Mouse (Mus musculus) retina, embryonic 14.5 days (tissue): ENCODE measurements around the gene Gad2.

Experiments used
- DNase-seq: peaks from one replicate; pipeline ENCODE4 v3.0.0-alpha.2; 2015; ENCODE audit warnings: low spot score

Gene Gad2

DNA sequence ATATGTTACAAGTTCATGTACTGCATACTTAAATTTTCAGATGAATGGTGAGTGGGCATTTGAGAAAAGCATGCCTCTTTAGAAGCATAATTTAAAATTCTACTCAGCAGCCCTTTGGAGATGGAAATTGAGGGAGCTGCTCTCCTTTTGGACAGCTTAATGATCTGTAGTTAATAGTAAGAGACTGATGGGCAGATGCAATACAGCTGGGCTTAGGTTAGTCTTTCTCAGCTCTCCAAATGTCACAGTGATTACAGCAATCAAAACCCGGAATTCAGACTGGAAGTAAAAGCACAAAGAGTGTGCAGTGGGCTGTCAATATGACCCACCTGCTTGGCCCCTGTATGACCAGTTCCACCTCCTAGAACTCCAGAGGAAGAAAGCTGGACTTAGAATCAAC lies 24.1 kb downstream of the Gad2 start:
- DNase-seq = peak; percentile 34

DNA sequence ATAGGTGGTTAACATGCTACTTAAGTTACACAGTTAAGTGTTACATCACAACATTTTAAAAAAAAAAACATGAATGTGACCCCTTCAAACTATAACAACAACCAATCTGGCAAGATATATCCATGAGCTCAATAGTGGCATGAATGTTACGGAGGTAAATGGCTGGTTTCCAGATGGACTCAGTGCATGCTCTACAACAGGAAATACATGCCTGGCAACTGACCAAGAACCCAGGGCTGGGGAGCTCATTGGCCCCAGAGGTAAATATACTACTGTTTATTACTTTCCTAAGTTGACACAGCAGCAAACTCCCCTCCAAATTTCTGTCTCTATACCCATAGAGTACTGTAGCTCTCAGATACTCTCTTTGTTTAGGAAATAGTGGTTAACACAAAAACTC lies 26.4 kb downstream of the Gad2 start:
- no peak for DNase-seq

DNA sequence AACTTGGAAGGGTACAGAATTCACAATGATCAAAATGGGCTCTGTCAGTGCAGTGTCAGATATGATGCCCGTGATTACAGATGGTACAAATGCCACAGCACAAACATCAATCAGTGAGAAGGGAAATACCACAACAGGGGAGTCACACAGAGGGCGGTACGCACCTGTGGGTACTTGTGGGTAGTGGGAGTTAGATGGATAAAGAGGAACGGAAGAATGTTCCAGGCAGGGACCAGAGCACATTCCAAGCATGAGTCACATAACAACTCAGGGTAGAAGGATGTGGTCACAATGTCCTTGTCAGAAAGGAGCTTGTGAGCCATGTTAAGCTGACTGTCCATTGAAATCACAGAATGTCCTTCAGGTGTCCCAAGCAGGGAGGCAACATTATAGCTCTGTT lies 29.8 kb downstream of the Gad2 start:
- DNase-seq = no peak

DNA sequence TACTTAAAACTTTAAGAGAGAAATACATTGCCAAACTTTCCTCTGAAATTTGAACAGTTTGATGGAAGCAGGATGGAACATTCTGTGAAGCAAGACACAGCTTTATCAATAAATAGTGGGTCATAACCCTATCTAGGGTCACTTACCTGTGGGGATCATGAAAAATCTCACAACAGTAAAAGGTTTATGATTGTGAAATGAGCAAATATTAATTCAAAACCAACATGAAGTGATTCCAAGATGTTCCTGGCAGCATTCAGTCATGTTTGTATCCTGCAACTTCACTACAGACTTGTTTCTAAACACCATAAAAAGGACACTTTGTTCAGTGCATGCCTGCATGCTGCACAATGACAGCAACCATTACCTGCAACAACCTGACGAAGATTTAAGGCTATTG lies 41.7 kb downstream of the Gad2 start:
- DNase-seq = no peak

DNA sequence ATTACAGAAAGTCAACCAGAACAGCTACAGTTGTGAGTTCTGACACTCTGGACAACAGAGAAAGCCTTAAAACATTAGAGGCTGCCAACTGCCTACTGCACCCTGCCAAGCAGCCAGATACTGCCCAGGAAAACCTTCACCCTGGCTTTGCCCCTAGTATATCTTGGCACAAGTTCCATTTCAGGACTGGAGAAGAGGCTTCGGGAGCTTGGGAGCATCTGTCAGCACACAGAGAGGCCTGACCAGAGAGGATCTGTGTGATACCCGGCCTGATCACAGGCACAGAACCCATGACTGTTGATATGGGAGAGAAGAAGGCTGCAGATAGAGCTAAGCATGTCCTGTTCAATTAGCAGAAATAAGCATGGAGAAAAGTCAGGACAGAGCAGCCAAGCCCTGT lies 48.4 kb downstream of the Gad2 start:
- DNase-seq = no peak

DNA sequence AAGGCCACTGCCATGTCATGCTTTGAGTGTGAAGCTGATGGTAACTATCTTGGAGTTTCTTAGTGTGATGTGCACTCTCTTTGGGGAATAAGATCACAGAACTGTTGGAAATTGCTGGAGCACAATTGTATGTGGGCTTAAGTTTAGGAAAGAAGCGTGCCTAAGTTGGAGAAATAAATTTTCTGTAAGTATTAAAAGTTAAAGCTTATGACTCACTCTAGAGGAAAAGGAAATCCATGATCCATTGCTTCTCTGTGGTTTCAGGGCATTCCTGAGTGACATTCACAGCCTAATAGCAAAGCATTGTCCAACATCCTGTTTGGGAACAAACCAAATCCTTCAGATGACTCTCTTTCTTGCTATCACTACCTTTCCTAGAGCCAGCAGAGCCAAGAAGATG lies 49.3 kb downstream of the Gad2 start:
- DNase-seq = no peak

DNA sequence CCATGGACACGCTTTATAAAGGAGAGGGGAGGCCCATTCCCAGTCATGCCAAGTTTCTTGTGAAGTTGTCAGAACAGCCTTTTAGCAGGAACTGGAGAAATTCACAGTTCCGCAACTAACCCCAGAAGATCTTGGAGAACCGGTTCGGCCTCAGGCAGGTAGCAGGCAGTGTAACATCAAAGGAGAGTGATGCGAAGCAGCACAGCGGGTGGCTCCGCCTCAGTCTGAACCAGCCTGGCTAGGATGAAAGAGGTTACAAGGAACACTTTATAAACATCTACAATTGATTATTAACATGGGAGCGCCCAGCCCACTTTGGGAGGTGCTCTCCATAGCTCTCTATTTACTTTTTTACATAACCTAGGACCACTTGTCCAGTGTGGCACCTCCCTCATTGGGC lies 55.1 kb downstream of the Gad2 start:
- DNase-seq = no peak

DNA sequence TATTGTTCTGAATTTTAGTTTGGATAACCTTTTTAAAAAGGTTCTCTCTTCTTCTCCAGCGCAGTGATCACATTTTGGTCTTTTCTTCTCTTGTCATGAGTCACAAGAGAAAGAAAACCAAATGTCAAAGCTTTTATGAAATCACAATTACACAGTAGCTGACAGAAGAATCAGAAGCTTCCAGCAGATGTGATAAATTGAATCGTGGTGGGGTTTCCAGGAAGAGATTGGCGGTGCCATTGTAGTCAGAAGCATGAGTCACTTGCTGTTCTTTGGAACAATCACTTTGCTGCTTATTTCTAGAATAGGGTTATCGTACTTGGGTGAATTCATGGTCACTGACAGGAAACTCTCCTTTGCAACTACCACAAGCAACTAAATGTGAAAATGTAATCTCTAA lies 57.9 kb downstream of the Gad2 start:
- DNase-seq = no peak

DNA sequence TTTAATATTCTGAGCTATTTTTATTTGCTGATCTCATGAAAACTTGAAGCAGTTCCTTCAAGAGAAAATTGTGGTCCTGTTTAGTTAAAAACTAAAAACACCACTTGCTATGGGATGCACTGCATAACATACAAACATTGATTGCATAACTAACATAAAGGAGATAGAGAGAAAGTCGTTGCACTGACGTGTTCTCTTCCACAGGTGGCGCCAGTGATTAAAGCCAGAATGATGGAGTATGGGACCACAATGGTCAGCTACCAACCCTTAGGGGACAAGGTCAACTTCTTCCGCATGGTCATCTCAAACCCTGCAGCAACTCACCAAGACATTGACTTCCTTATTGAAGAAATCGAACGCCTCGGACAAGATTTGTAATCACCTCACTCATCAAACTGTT lies 68.0 kb downstream of the Gad2 start:
- peak; percentile 2 for DNase-seq

DNA sequence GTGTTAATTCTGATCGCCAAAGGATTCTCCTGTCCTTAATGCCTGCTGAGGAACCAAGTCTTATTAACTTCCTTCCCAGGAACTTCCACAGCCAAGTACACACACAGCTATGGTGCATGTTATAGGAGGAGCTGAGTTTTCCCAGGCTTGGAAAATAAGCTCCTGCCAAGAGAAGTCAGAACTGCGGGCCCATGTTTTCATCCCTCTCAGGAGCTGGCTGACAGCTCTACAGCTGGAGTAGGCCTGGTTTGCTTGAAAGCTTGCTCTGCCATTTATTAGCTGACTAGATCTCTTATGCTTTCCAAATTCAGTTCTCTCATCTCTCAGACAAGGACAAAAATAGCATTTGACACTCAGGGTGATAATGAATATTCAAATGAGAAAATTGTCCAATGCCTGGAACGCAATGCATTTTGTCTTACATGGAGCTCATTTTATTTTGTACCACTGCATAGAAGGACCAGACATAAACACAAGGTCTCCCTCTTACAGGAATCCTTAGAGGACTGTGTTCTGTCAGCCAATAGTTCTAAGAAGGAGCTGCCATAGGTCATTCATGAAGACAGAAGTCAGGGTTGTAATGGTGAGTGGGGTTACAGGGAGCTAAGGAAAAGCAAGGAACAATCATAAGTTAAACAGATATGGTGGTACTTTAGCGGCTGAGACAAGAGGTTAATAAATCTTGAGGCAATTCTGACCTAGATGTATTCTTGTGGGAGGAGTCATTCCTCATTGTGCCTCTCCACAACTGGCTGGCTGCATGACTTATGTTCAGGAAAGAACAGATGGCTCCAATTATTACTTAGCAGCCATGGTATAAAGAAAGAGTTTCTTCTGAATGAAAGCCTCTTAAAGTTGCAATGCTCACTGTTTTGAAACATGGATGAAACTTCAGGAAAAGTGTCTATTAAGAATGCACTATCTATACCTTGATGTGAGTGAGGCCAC lies 83.0 kb downstream of the Gad2 start:
- no peak for DNase-seq

DNA sequence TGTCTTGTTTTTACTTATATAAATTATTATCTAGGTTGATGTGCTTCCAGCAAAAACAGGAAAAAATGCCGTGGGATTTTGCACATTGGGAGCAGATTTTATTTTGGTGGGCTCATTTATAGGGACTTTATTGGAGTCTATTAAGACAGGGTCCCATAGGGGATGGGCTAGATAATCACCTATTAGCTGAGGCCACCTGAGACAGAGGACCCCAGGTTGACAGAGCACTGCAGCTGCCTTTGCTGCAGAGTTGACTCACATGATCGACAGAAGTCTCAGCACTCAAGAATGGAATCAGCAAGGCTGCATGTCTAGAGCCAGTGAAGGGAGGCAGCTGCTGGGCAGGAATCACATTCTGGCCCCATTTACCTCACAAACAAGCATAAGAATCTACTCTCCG lies 84.2 kb downstream of the Gad2 start:
- no peak for DNase-seq

DNA sequence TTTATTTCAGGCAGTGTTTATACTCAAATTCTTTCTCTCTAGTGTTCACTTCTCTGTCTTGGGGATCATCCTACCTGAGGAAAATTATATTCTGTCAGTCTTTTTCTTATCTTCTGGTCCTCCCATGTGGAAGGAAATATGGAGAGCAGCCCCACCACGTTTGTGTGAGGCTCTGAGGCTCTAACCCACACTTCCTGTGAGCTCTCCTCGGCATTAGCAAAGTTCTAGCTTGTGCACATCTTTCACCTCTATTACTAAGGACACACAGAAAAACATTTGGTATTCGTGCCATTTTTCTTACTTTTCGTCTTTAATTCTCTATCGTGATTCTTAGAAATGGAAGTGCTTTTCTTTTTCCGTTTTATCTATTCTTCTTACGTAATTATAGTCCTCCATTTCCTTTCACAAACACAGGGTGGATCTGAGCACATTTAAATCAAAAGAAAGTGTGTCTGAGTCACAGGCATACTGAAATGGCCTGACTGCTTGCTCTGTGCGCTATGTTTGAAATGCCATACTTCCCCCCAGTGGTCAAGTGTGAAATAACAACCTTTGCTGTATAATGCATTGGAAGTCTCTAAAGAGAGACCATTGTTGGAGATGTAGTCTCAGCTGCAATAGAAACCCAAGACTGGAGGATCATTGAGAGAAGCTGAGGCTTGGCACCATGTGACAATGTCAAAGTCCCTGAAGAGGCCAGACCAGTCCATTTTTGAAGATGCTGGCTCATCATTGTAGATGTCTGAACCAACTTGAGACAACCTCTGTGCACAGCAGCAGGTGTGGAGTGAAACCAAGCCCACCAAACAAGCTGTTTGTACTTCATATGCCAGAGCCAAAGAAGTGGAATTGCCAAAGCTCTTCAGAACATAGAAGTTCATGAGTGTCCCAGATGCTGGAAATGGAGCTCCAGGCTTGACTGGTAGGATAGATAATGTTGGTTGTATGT lies 99.8 kb downstream of the Gad2 start:
- peak; percentile 91 for DNase-seq

DNA sequence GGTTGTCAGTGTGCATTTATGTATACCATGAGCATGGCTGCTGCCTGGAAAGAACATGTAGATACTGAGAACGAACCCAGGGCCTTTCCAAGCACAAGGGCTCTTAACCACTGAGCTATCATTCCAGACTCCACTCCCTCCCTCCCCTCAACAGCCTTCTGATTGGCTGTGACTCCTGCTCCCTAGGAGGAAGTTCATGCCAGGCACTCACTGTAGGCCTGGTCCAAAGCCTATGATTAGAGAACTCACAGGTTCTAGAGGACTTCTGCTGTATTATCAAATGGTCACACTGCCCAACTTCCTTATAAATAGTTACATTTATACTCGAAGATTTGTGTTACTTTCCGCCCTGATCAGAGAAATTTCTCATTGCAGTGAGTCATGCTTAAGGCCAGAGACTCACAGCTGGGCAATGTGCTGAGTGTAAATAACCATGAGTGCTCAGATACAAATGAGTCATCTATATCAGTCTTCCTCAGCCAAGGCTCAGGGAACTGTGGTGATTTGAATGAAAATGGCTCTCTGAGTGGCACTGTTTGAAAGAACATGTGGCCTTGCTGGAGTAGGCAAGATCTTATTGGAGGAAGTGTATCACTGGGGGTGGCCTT lies 102.0 kb downstream of the Gad2 start:
- no peak for DNase-seq

DNA sequence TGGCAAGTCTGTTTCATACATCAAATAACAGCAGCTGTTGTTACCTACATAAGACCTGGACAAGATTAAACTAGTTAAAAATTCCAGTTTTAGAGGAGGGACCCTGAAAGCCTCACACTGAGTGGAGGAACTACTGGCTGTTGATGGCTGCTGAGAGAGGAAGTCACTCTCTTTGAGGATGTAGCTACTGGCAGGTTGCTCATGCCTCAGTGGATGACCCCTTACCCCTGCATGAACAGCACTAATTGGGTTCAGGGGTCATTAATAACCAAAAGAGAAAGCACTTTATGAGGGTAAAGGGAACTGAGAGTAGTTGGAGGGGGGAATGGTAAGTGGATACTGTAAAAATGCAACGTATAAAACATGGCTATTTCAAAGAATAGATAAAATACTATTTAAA lies 105.1 kb downstream of the Gad2 start:
- no peak for DNase-seq

DNA sequence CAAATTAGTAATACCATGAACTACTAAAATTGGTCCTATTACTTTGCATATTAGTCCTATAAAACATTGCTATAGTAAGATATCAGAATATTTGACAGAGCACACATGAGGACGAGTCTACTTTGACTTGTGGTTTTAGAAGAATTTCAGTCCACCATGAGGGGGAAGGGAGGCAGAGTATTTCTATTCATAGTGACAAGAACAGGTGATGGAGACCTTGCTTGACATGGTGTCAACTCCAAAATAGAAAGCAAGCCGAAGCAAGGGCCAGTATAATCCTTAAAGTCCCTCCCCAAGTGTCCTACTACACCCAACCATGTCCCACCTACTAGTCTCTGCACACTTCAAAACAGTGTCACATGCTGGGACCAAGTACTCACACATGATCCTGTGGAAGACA lies 114.1 kb downstream of the Gad2 start:
- no peak for DNase-seq

DNA sequence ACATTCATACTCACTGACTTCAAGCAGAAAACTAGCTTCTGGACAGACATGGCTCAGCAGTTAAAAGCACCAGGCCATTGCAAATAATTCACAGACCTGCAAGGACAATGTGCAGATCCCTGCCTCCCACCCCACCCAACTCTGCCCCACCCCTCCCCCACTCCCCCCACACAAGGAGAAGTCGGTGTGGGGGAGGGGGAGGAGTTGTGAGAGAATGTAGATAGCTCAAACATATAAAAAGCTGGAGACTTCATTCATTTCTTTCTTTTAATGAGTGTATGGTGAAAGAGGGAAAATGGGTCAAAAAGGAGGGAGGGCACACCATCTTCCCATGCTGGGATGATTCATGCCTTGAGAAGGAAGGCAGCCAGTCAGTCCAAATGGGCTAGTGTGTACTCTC lies 117.4 kb downstream of the Gad2 start:
- DNase-seq = peak; percentile 44

DNA sequence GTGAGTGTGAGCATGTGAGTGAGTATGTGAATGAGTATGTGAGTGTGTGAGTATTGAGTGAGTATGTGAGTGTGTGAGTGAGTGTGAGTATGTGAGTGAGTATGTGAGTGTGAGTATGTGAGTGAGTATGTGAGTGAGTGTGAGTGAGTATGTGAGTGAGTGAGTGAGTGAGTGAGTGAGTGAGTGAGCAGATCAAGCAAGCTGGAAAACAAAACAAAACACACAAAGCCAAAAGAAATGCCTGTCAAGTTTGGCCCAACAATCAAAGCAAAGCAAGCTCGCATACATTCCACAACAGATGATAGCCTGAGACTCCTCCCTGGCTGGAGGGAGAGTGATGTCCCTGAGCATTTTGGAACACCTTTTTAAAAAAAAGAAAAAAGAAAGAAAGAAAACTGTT lies 118.4 kb downstream of the Gad2 start:
- DNase-seq = no peak

DNA sequence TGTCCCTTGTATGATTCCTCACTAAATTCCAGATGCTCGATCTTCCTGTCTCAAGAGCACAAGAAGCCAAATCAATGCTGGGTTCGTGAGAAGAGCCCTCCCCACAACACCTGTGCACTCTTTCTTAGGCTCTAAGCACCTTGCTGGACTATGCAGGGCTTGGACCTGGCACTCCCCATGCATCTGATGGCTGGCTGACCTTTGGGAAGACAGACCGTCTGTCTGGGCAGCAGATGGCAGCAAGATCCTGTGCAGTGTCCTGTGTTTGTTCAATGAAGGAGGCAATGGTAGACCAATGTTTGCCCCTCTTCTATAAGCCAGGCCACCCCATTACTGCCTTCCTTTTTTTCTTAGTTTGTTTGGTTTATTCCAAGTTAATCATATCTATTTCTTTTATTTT lies 119.2 kb downstream of the Gad2 start:
- DNase-seq = no peak
